Mouse (Mus musculus): Measurements from ENCODE around the gene Tulp3.

DNA sequence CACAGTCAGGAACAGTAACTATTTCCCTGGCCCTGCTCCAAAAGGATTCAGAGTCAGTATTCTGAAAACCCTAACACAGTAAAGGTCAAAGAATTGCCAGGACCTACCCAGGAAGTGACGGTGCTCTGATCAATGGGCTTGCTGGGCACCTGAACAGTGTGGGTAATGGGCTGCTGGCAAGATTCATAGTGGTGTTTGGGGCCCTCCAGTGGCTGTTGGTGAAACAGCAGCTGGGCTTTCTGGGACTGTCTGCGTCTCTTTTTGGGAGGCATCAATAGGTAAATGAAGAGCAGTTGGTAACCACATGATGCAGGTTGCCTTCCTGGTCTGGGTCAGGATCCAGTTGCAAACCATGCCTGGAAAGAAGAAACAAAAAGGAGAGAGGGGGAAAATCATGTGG, 3.3 kb upstream of the Tulp3 start:
- TF ChIP-seq POLR2A (IDR thresholded peaks at IDR 0.05; ENCODE audit: low read depth, low read length) (no peak), CTCF (conservative IDR thresholded peaks at IDR 0.05; ENCODE audit: insufficient read depth, insufficient read length, low read depth, low read length) (peak; percentile 81)

Measured in kidney, adult 2 months (tissue).